Mouse (Mus musculus) bone marrow macrophage, adult 2 months (primary cell): ENCODE data around the gene Tbx2. TPM values are rescaled to one million over a fixed set of nuclear protein-coding genes. Genes with fewer than 3 reads are reported as not detected.
A peak's percentile ranks its signal among the peaks of the same experiment; 100 is the strongest.

Experiments used
- H3K27ac ChIP-seq: 2 replicates; pipeline ENCODE4 v1.5.1; 2012; ENCODE audit warnings: low read depth, low read length; ENCODE audit not compliant: insufficient read depth
- H3K4me1 ChIP-seq: 2 replicates; pipeline ENCODE4 v1.6.1; 2012; ENCODE audit warnings: low read length; ENCODE audit not compliant: control insufficient read depth, insufficient read depth
- H3K4me3 ChIP-seq: 2 replicates; pipeline ENCODE4 v1.5.1; 2012; ENCODE audit warnings: mild to moderate bottlenecking, low read length, moderate library complexity; ENCODE audit not compliant: insufficient read depth
- CTCF ChIP-seq: IDR thresholded peaks from 2 replicates; pipeline ENCODE4 v1.5.1; 2012; ENCODE audit warnings: low read depth, mild to moderate bottlenecking, low read length, moderate library complexity
- POLR2A ChIP-seq: IDR thresholded peaks from 2 replicates; pipeline ENCODE4 v1.6.1; 2012; ENCODE audit warnings: mild to moderate bottlenecking, low read depth, low read length, borderline replicate concordance
- polyA plus RNA-seq: library from polyadenylated mRNA; stranded (reverse); fragments of >200 nt; gene quantifications from 2 replicates; pipeline ENCODE4 v1.2.4, GENCODE M21; 2012; ENCODE audit not compliant: missing spikeins, insufficient read depth, insufficient read length

Tbx2 gene
- polyA plus RNA-seq = 0.20 TPM in 1 of 2 replicates, not detected in the other

GRCm38 (mm10) chr11:85832231-85832924 lies at the start of gene Tbx2:
TSS of gene Tbx2 (plus strand) at chr11:85832551.
- peak within 1 kb of the TSS; percentile 49 for H3K4me3 ChIP-seq
- no peak within 1 kb of the TSS for H3K27ac ChIP-seq

GRCm38 (mm10) chr11:85786113-85786718 lies 46.1 kb upstream of the Tbx2 start:
- Histone ChIP-seq H3K27ac (no peak overlapping the region), H3K4me1 (no peaks in the 10 kb centered on the region), H3K4me3 (no peak overlapping the region)
- TF ChIP-seq CTCF (no peak), POLR2A (no peak)

More at GRCm38 (mm10) chr11:85832231-85832924, at the start of gene Tbx2:
- no peaks in the 10 kb centered on the region for H3K4me1 ChIP-seq
- no peak for TF ChIP-seq POLR2A
- no peak for TF ChIP-seq CTCF

GRCm38 (mm10) chr11:85789750-85790149 lies 42.6 kb upstream of the Tbx2 start:
- H3K27ac ChIP-seq = no peak overlapping the region
- TF ChIP-seq CTCF = no peak
- no peak for TF ChIP-seq POLR2A
- no peaks in the 10 kb centered on the region for H3K4me1 ChIP-seq
- no peak overlapping the region for H3K4me3 ChIP-seq

- no peak overlapping the region for H3K27ac ChIP-seq
- H3K4me1 ChIP-seq = no peaks in the 10 kb centered on the region
- no peak overlapping the region for H3K4me3 ChIP-seq
- no peak for TF ChIP-seq POLR2A
- TF ChIP-seq CTCF = no peak
Measured at GRCm38 (mm10) chr11:85790267-85790666, 42.1 kb upstream of the Tbx2 start.

GRCm38 (mm10) chr11:85791212-85791611 lies 41.1 kb upstream of the Tbx2 start:
- Histone ChIP-seq H3K4me1 (no peaks in the 10 kb centered on the region), H3K27ac (no peak overlapping the region), H3K4me3 (no peak overlapping the region)
- TF ChIP-seq CTCF (no peak), POLR2A (no peak)

- Histone ChIP-seq H3K27ac (no peak overlapping the region), H3K4me3 (no peak overlapping the region), H3K4me1 (no peaks in the 10 kb centered on the region)
- TF ChIP-seq POLR2A (no peak), CTCF (no peak)
Measured at GRCm38 (mm10) chr11:85792534-85793215, 39.7 kb upstream of the Tbx2 start.

- Histone ChIP-seq H3K4me3 (no peak overlapping the region), H3K4me1 (no peaks in the 10 kb centered on the region), H3K27ac (no peak overlapping the region)
- no peak for TF ChIP-seq POLR2A
- no peak for TF ChIP-seq CTCF
Measured at GRCm38 (mm10) chr11:85799456-85799855, 32.9 kb upstream of the Tbx2 start.

- Histone ChIP-seq H3K4me3 (no peak overlapping the region), H3K4me1 (no peaks in the 10 kb centered on the region), H3K27ac (no peak overlapping the region)
- TF ChIP-seq POLR2A = no peak
- no peak for TF ChIP-seq CTCF
Measured at GRCm38 (mm10) chr11:85799856-85800255, 32.5 kb upstream of the Tbx2 start.

GRCm38 (mm10) chr11:85800380-85800779 lies 32.0 kb upstream of the Tbx2 start:
- TF ChIP-seq CTCF (no peak), POLR2A (no peak)
- no peak overlapping the region for H3K4me3 ChIP-seq
- no peak overlapping the region for H3K27ac ChIP-seq
- no peaks in the 10 kb centered on the region for H3K4me1 ChIP-seq

GRCm38 (mm10) chr11:85804048-85804447 lies 28.3 kb upstream of the Tbx2 start:
- no peak overlapping the region for H3K4me3 ChIP-seq
- no peak overlapping the region for H3K27ac ChIP-seq
- no peaks in the 10 kb centered on the region for H3K4me1 ChIP-seq
- TF ChIP-seq CTCF (no peak), POLR2A (no peak)
